Mouse (Mus musculus): ENCODE measurements around the gene Scd3.

DNA sequence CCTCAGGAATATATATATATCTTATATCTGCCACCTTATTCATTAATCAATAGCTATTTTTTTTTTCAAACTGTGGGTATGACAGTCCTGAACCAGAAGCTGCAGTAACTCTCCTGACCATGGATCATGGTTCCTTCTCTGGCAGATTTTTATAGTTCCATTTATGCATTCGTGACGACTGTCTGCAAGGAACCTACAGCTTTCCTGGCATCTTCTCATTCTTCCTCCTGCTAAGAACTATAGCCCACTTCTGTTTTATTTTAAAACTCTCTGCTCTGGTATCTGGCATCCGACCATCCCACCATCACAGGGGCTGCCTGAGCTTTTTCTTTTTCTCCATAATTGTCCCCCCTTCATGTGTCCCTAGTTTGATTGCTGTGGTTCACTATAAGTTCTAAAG lies 27.1 kb downstream of the Scd3 start:
- TF ChIP-seq MYOD1 (IDR thresholded peaks at IDR 0.05; ENCODE audit: control insufficient read depth, insufficient read length, low read depth) (no peak), CTCF (IDR thresholded peaks at IDR 0.05; ENCODE audit: control insufficient read depth, insufficient read depth, insufficient read length) (no peak), MYOG (IDR thresholded peaks at IDR 0.05; ENCODE audit: control insufficient read depth, extremely low read depth, insufficient read length) (no peak)

Measured in C2C12 (cell line).